Mouse (Mus musculus) lung, postnatal 10 days (tissue): Measurements from ENCODE around the gene Gm5725.
"Not testable (repeated sequence)": the region's sequence is repeated elsewhere in the genome, so short reads cannot be mapped to it uniquely, and the experiment has no call there.

Experiments
- DNase-seq: peaks from one replicate; pipeline ENCODE4 v3.0.0; 2021

The Gm5725 gene

GRCm38 (mm10) chr7:21844167-21844566 lies at the start of gene Gm5725:
Gene Gm5725, minus strand, starts transcription at chr7:21844267.
- not testable (repeated sequence) for DNase-seq

- not testable (repeated sequence) for DNase-seq
These were observed 12.0 kb downstream of the Gm5725 start, which contains the start of gene Vmn1r135 for GRCm38 (mm10) chr7:21832051-21832450. Gene Vmn1r135, plus strand, starts transcription at chr7:21832351.

GRCm38 (mm10) chr7:21796628-21797027 lies 47.4 kb downstream of the Gm5725 start, which contains the start of gene Gm4177:
Gene Gm4177, minus strand, starts transcription at chr7:21796728.
- not testable (repeated sequence) for DNase-seq
